Mouse (Mus musculus): ENCODE results near the gene AC129217.1. TPM values are rescaled to one million over a fixed set of nuclear protein-coding genes. Genes with fewer than 3 reads are reported as not detected.

Gene AC129217.1
- 6.1 and 8.2 TPM in 2 replicates for total RNA-seq (2014; rRNA removed)
- 1.7 TPM in 1 of 2 replicates, not detected in the other for polyA plus RNA-seq (2012; rRNA removed)

DNA sequence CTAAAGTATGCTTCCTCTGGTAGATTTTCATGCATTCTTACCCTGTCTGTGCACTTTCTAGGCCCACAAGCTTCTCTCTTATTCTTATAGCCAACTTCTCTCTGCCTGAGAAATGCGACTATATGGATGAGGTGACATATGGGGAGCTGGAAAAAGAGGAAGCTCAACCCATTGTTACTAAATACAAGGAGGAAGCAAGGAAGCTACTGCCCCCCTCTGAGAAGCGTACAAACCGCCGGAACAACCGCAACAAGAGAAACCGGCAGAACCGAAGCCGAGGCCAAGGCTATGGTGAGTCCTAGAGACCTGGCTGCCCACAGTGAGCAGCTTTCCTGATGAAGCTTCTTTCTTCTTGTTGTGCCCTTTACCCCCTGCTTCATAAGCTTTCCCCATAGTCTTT lies at the start of gene AC129217.1:
TSS of gene AC129217.1 (plus strand) at position 114 of the 400 bp plus-strand sequence.
- Histone ChIP-seq H3K4me3 (ENCODE audit: insufficient read depth, low read depth, low read length) (no peak within 1 kb of the TSS), H3K27ac (replicated peaks; ENCODE audit: insufficient read depth, low read depth, low read length) (no peak within 1 kb of the TSS), H3K36me3 (ENCODE audit: control insufficient read depth, insufficient read depth, low read length) (peaks cover 88% of the 10 kb centered on the region), H3K4me1 (ENCODE audit: control insufficient read depth, insufficient read depth, low read length) (no peaks in the 10 kb centered on the region), H3K27me3 (ENCODE audit: control insufficient read depth, insufficient read depth, low read length) (no peaks in the 10 kb centered on the region), H3K79me2 (ENCODE audit: control insufficient read depth, insufficient read depth, low read length) (no peaks in the 10 kb centered on the region), H3K9ac (ENCODE audit: low read depth, low read length) (no peak within 1 kb of the TSS)
- TF ChIP-seq POLR2A (IDR thresholded peaks at IDR 0.05; ENCODE audit: extremely low read depth, insufficient read depth, low read length) (no peak), CTCF (IDR thresholded peaks at IDR 0.05; ENCODE audit: low read depth, low read length) (no peak)
- no peak for DNase-seq (ENCODE audit: extremely low read depth, low read depth, low spot score)
- 90% methylated on average over 8 of the region's 8 CpGs for WGBS

DNA sequence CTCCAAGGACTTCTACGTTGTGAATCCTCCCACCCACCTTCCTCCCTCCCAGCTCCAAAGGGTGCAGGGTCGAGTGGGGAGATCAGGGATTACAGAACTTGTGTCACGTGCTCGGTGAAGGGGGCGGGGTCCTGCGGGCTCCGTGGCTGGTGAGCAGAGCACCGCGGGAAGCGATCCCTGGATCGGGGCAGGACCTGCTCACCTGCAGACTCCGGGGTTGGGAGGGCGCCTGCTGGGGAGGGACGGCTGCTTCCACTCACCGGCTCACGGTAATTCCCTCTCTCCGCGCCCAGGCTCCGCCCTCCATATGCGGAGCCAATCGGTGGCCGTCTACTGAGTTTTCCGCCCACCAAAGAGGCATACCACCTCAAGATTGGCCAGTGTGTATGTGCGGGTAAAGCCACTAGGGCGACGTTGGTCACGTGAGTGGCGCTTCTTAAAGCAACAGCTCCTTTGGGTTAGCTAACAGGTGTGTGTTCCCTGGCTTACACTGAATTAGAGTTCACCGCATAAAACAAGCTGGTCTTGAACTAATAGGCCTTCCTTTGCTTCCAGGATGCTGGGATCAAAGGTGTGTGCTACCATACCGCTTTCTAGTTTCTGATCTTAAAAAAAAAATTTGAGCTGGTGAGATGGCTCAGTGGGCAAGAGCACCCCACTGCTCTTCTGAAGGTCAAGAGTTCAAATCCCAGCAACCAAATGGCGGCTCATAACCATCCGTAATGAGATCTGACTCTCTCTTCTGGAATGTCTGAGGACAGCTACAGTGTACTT lies 43.4 kb upstream of the AC129217.1 start, which contains the start of gene Taf6l:
TSS of gene Taf6l (minus strand) at position 410 of the 774 bp plus-strand sequence.
- DNase-seq (ENCODE audit: extremely low read depth, low read depth, low spot score), result peak; percentile 97
- WGBS, result 2% methylated on average over 32 of the region's 32 CpGs
- no peaks in the 10 kb centered on the region for H3K79me2 ChIP-seq (ENCODE audit: control insufficient read depth, insufficient read depth, low read length)
- TF ChIP-seq POLR2A (IDR thresholded peaks at IDR 0.05; ENCODE audit: extremely low read depth, insufficient read depth, low read length), result no peak
- peak; percentile 19; the same call in 1 of the 2 replicates for TF ChIP-seq CTCF (IDR thresholded peaks at IDR 0.05; ENCODE audit: low read depth, low read length)
- H3K27me3 ChIP-seq (ENCODE audit: control insufficient read depth, insufficient read depth, low read length), result no peaks in the 10 kb centered on the region
- peaks cover 3% of the 10 kb centered on the region; the same call in 1 of the 2 replicates for H3K4me1 ChIP-seq (ENCODE audit: control insufficient read depth, insufficient read depth, low read length)
- no peaks in the 10 kb centered on the region for H3K36me3 ChIP-seq (ENCODE audit: control insufficient read depth, insufficient read depth, low read length)
- H3K4me3 ChIP-seq (ENCODE audit: insufficient read depth, low read depth, low read length), result peak within 1 kb of the TSS; percentile 66
- peak within 1 kb of the TSS; percentile 51 for H3K27ac ChIP-seq (replicated peaks; ENCODE audit: insufficient read depth, low read depth, low read length)
- H3K9ac ChIP-seq (ENCODE audit: low read depth, low read length), result peak within 1 kb of the TSS; percentile 76

DNA sequence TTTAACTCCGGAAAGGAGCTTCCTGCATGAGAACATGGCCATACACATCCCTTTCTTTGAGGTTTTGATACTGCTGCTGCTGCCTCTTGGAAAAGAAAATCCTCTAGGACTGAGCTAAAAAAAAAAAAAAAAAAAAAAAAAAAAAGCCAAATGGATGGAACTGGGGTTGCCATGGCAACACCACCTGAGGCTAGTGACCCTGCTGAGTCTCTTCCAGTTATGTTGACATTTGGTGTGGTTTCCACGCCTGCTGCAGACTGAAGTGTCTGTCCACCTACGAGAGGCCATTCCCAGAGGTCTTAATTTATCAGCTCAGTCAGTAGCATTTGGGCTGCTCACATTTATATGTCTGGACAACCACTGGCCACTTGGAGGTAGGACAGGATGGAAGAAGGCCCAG lies 41.1 kb upstream of the AC129217.1 start:
- Histone ChIP-seq H3K27me3 (ENCODE audit: control insufficient read depth, insufficient read depth, low read length) (no peaks in the 10 kb centered on the region), H3K4me1 (ENCODE audit: control insufficient read depth, insufficient read depth, low read length) (peaks cover 3% of the 10 kb centered on the region; the same call in 1 of the 2 replicates), H3K9ac (ENCODE audit: low read depth, low read length) (no peak overlapping the region), H3K36me3 (ENCODE audit: control insufficient read depth, insufficient read depth, low read length) (peaks cover 5% of the 10 kb centered on the region; the same call in 1 of the 2 replicates), H3K4me3 (ENCODE audit: insufficient read depth, low read depth, low read length) (no peak overlapping the region), H3K27ac (replicated peaks; ENCODE audit: insufficient read depth, low read depth, low read length) (no peak overlapping the region), H3K79me2 (ENCODE audit: control insufficient read depth, insufficient read depth, low read length) (no peaks in the 10 kb centered on the region)
- DNase-seq (ENCODE audit: extremely low read depth, low read depth, low spot score), result no peak
- TF ChIP-seq CTCF (IDR thresholded peaks at IDR 0.05; ENCODE audit: low read depth, low read length) (no peak), POLR2A (IDR thresholded peaks at IDR 0.05; ENCODE audit: extremely low read depth, insufficient read depth, low read length) (no peak)
- 34% methylated on average over 3 of the region's 3 CpGs for WGBS

DNA sequence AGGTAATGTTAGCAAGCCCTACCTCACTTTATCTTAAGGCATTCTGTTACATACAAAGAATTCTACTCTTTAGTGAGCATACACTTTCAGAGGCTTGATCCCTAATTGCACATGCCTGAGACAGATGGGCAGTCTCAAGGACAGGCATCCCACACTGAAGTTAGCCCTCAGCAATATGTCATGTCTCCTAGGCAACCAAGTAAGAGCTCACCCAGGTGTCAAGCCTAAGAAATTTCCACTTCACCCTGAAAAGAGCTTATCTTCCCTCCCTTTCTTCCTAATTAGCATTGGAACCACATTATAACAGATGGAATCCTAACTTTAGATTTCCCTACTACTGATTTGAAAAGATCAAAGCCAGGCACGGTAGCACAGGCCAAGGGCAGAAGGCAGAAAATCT lies 40.4 kb upstream of the AC129217.1 start:
- no peak overlapping the region for H3K27ac ChIP-seq (replicated peaks; ENCODE audit: insufficient read depth, low read depth, low read length)

DNA sequence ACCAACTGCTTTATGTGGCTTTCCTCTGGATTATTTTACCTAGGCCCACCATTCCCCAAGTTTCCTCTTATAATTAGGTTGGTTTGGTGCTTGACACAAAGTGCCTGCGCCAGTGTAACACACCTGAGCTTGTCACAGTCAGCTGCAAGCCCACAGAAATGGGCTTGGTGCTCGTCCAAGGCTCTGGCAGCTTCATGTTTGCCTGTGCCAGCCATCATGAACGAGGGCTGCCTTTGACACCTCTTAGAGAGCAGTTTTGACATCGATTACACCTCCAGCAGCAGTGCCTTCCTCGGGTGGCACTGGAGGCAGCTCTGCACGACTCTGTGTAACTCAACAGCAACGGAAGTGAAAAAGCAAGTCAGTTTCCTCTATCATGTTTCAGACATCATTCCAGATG lies 39.4 kb upstream of the AC129217.1 start:
- Histone ChIP-seq H3K4me3 (ENCODE audit: insufficient read depth, low read depth, low read length) (no peak overlapping the region), H3K4me1 (ENCODE audit: control insufficient read depth, insufficient read depth, low read length) (peaks cover 3% of the 10 kb centered on the region; the same call in 1 of the 2 replicates), H3K9ac (ENCODE audit: low read depth, low read length) (no peak overlapping the region), H3K79me2 (ENCODE audit: control insufficient read depth, insufficient read depth, low read length) (no peaks in the 10 kb centered on the region), H3K27me3 (ENCODE audit: control insufficient read depth, insufficient read depth, low read length) (no peaks in the 10 kb centered on the region), H3K36me3 (ENCODE audit: control insufficient read depth, insufficient read depth, low read length) (peaks cover 10% of the 10 kb centered on the region; the same call in 1 of the 2 replicates), H3K27ac (replicated peaks; ENCODE audit: insufficient read depth, low read depth, low read length) (no peak overlapping the region)
- TF ChIP-seq CTCF (IDR thresholded peaks at IDR 0.05; ENCODE audit: low read depth, low read length), result no peak
- no peak for TF ChIP-seq POLR2A (IDR thresholded peaks at IDR 0.05; ENCODE audit: extremely low read depth, insufficient read depth, low read length)
- DNase-seq (ENCODE audit: extremely low read depth, low read depth, low spot score), result no peak
- WGBS, result 80% methylated on average over 7 of the region's 7 CpGs

More for the DNA sequence above, 40.4 kb upstream of the AC129217.1 start:
- Histone ChIP-seq H3K27me3 (ENCODE audit: control insufficient read depth, insufficient read depth, low read length) (no peaks in the 10 kb centered on the region), H3K79me2 (ENCODE audit: control insufficient read depth, insufficient read depth, low read length) (no peaks in the 10 kb centered on the region), H3K9ac (ENCODE audit: low read depth, low read length) (no peak overlapping the region), H3K4me3 (ENCODE audit: insufficient read depth, low read depth, low read length) (no peak overlapping the region), H3K36me3 (ENCODE audit: control insufficient read depth, insufficient read depth, low read length) (peaks cover 6% of the 10 kb centered on the region; the same call in 1 of the 2 replicates), H3K4me1 (ENCODE audit: control insufficient read depth, insufficient read depth, low read length) (peaks cover 3% of the 10 kb centered on the region; the same call in 1 of the 2 replicates)
- TF ChIP-seq POLR2A (IDR thresholded peaks at IDR 0.05; ENCODE audit: extremely low read depth, insufficient read depth, low read length), result no peak
- no peak for TF ChIP-seq CTCF (IDR thresholded peaks at IDR 0.05; ENCODE audit: low read depth, low read length)
- 63% methylated on average over 1 of the region's 1 CpGs for WGBS
- DNase-seq (ENCODE audit: extremely low read depth, low read depth, low spot score), result no peak

Measured in liver, adult 2 months (tissue).